Mouse (Mus musculus): Measurements from ENCODE around the gene Mapk1ip1. TPM values are rescaled to one million over a fixed set of nuclear protein-coding genes. Genes with fewer than 3 reads are reported as not detected.

Gene Mapk1ip1
- total and polyA plus RNA-seq, 2 experiments = 3.6 to 27.6 TPM

- Histone ChIP-seq H3K27ac (replicated peaks; ENCODE audit: insufficient read depth, low read depth, low read length) (no peak overlapping the region), H3K79me2 (ENCODE audit: control insufficient read depth, insufficient read depth, low read length) (no peaks in the 10 kb centered on the region), H3K4me1 (ENCODE audit: control insufficient read depth, insufficient read depth, low read length) (no peaks in the 10 kb centered on the region), H3K4me3 (ENCODE audit: insufficient read depth, low read depth, low read length) (no peak overlapping the region), H3K27me3 (ENCODE audit: control insufficient read depth, insufficient read depth, low read length) (no peaks in the 10 kb centered on the region), H3K36me3 (ENCODE audit: control insufficient read depth, insufficient read depth, low read length) (no peaks in the 10 kb centered on the region), H3K9ac (ENCODE audit: low read depth, low read length) (no peak overlapping the region)
- TF ChIP-seq POLR2A (IDR thresholded peaks at IDR 0.05; ENCODE audit: extremely low read depth, insufficient read depth, low read length) (no peak), CTCF (IDR thresholded peaks at IDR 0.05; ENCODE audit: low read depth, low read length) (no peak)
- DNase-seq (ENCODE audit: extremely low read depth, low read depth, low spot score) = no peak
- WGBS = 78% methylated on average over 19 of the region's 19 CpGs
Observed at GRCm38 (mm10) chr7:138824995-138825756, 20.9 kb downstream of the Mapk1ip1 start.

- 81% methylated on average over 6 of the region's 6 CpGs for whole genome bisulfite sequencing
- TF ChIP-seq CTCF (IDR thresholded peaks at IDR 0.05; ENCODE audit: low read depth, low read length) (no peak), POLR2A (IDR thresholded peaks at IDR 0.05; ENCODE audit: extremely low read depth, insufficient read depth, low read length) (no peak)
- DNase-seq (ENCODE audit: extremely low read depth, low read depth, low spot score) = no peak
- Histone ChIP-seq H3K4me3 (ENCODE audit: insufficient read depth, low read depth, low read length) (no peak overlapping the region), H3K9ac (ENCODE audit: low read depth, low read length) (no peak overlapping the region), H3K36me3 (ENCODE audit: control insufficient read depth, insufficient read depth, low read length) (no peaks in the 10 kb centered on the region), H3K27ac (replicated peaks; ENCODE audit: insufficient read depth, low read depth, low read length) (no peak overlapping the region), H3K4me1 (ENCODE audit: control insufficient read depth, insufficient read depth, low read length) (no peaks in the 10 kb centered on the region), H3K27me3 (ENCODE audit: control insufficient read depth, insufficient read depth, low read length) (no peaks in the 10 kb centered on the region), H3K79me2 (ENCODE audit: control insufficient read depth, insufficient read depth, low read length) (no peaks in the 10 kb centered on the region)
Observed at GRCm38 (mm10) chr7:138824423-138824822, 21.6 kb downstream of the Mapk1ip1 start.

GRCm38 (mm10) chr7:138818314-138818713 is 27.8 kb downstream of the Mapk1ip1 start:
- H3K36me3 ChIP-seq (ENCODE audit: control insufficient read depth, insufficient read depth, low read length) = no peaks in the 10 kb centered on the region
- peak; percentile 14 for DNase-seq (ENCODE audit: extremely low read depth, low read depth, low spot score)
- H3K27me3 ChIP-seq (ENCODE audit: control insufficient read depth, insufficient read depth, low read length) = no peaks in the 10 kb centered on the region
- H3K9ac ChIP-seq (ENCODE audit: low read depth, low read length) = no peak overlapping the region
- TF ChIP-seq POLR2A (IDR thresholded peaks at IDR 0.05; ENCODE audit: extremely low read depth, insufficient read depth, low read length) (no peak), CTCF (IDR thresholded peaks at IDR 0.05; ENCODE audit: low read depth, low read length) (peak; percentile 35)
- H3K27ac ChIP-seq (replicated peaks; ENCODE audit: insufficient read depth, low read depth, low read length) = no peak overlapping the region
- H3K4me3 ChIP-seq (ENCODE audit: insufficient read depth, low read depth, low read length) = no peak overlapping the region
- no peaks in the 10 kb centered on the region for H3K4me1 ChIP-seq (ENCODE audit: control insufficient read depth, insufficient read depth, low read length)
- H3K79me2 ChIP-seq (ENCODE audit: control insufficient read depth, insufficient read depth, low read length) = no peaks in the 10 kb centered on the region
- 58% methylated on average over 4 of the region's 4 CpGs for WGBS

GRCm38 (mm10) chr7:138813213-138813875 is 32.7 kb downstream of the Mapk1ip1 start:
- no peaks in the 10 kb centered on the region for H3K36me3 ChIP-seq (ENCODE audit: control insufficient read depth, insufficient read depth, low read length)
- no peak overlapping the region for H3K4me3 ChIP-seq (ENCODE audit: insufficient read depth, low read depth, low read length)
- H3K27ac ChIP-seq (replicated peaks; ENCODE audit: insufficient read depth, low read depth, low read length) = no peak overlapping the region
- no peak for DNase-seq (ENCODE audit: extremely low read depth, low read depth, low spot score)
- H3K4me1 ChIP-seq (ENCODE audit: control insufficient read depth, insufficient read depth, low read length) = no peaks in the 10 kb centered on the region
- 80% methylated on average over 11 of the region's 11 CpGs for WGBS
- TF ChIP-seq POLR2A (IDR thresholded peaks at IDR 0.05; ENCODE audit: extremely low read depth, insufficient read depth, low read length) (no peak), CTCF (IDR thresholded peaks at IDR 0.05; ENCODE audit: low read depth, low read length) (no peak)
- H3K9ac ChIP-seq (ENCODE audit: low read depth, low read length) = no peak overlapping the region
- H3K27me3 ChIP-seq (ENCODE audit: control insufficient read depth, insufficient read depth, low read length) = no peaks in the 10 kb centered on the region
- H3K79me2 ChIP-seq (ENCODE audit: control insufficient read depth, insufficient read depth, low read length) = no peaks in the 10 kb centered on the region

- TF ChIP-seq POLR2A (IDR thresholded peaks at IDR 0.05; ENCODE audit: extremely low read depth, insufficient read depth, low read length) = no peak
- no peak for TF ChIP-seq CTCF (IDR thresholded peaks at IDR 0.05; ENCODE audit: low read depth, low read length)
- WGBS = 76% methylated on average over 3 of the region's 3 CpGs
- DNase-seq (ENCODE audit: extremely low read depth, low read depth, low spot score) = no peak
- Histone ChIP-seq H3K36me3 (ENCODE audit: control insufficient read depth, insufficient read depth, low read length) (no peaks in the 10 kb centered on the region), H3K27ac (replicated peaks; ENCODE audit: insufficient read depth, low read depth, low read length) (no peak overlapping the region), H3K27me3 (ENCODE audit: control insufficient read depth, insufficient read depth, low read length) (no peaks in the 10 kb centered on the region), H3K4me1 (ENCODE audit: control insufficient read depth, insufficient read depth, low read length) (no peaks in the 10 kb centered on the region), H3K9ac (ENCODE audit: low read depth, low read length) (no peak overlapping the region), H3K4me3 (ENCODE audit: insufficient read depth, low read depth, low read length) (no peak overlapping the region), H3K79me2 (ENCODE audit: control insufficient read depth, insufficient read depth, low read length) (no peaks in the 10 kb centered on the region)
Observed at GRCm38 (mm10) chr7:138807146-138807545, 38.9 kb downstream of the Mapk1ip1 start.

- peak; percentile 15 for DNase-seq (ENCODE audit: extremely low read depth, low read depth, low spot score)
- H3K4me1 ChIP-seq (ENCODE audit: control insufficient read depth, insufficient read depth, low read length) = no peaks in the 10 kb centered on the region
- H3K4me3 ChIP-seq (ENCODE audit: insufficient read depth, low read depth, low read length) = no peak overlapping the region
- no peaks in the 10 kb centered on the region for H3K27me3 ChIP-seq (ENCODE audit: control insufficient read depth, insufficient read depth, low read length)
- TF ChIP-seq CTCF (IDR thresholded peaks at IDR 0.05; ENCODE audit: low read depth, low read length) = no peak
- no peak for TF ChIP-seq POLR2A (IDR thresholded peaks at IDR 0.05; ENCODE audit: extremely low read depth, insufficient read depth, low read length)
- no peaks in the 10 kb centered on the region for H3K79me2 ChIP-seq (ENCODE audit: control insufficient read depth, insufficient read depth, low read length)
- no peak overlapping the region for H3K9ac ChIP-seq (ENCODE audit: low read depth, low read length)
- 19% methylated on average over 4 of the region's 4 CpGs for WGBS
- H3K27ac ChIP-seq (replicated peaks; ENCODE audit: insufficient read depth, low read depth, low read length) = no peak overlapping the region
- no peaks in the 10 kb centered on the region for H3K36me3 ChIP-seq (ENCODE audit: control insufficient read depth, insufficient read depth, low read length)
Observed at GRCm38 (mm10) chr7:138803386-138803785, 42.7 kb downstream of the Mapk1ip1 start.
